Mouse (Mus musculus) layer of hippocampus, adult 2 months (tissue): ENCODE measurements around the gene Krt2. TPM values are rescaled to one million over a fixed set of nuclear protein-coding genes. Genes with fewer than 3 reads are reported as not detected.
A peak's percentile ranks its signal among the peaks of the same experiment; 100 is the strongest.

ENCODE experiments used
- DNase-seq, 2 experiments: peaks; one replicate each; pipeline ENCODE4 v3.0.0; 2022; ENCODE audit warnings: low spot score in 2 of 2
- H3K27ac ChIP-seq: fragments of 200-600 bp; 2 replicates; pipeline ENCODE4 v1.8.1; 2022
- H3K4me3 ChIP-seq: fragments of 200-600 bp; 2 replicates; pipeline ENCODE4 v1.8.1; 2022; ENCODE audit warnings: mild to moderate bottlenecking
- CTCF ChIP-seq: fragments of 200-600 bp; conservative IDR thresholded peaks from 2 replicates; pipeline ENCODE4 v1.8.1; 2022; ENCODE audit warnings: antibody characterized with exemption, mild to moderate bottlenecking, moderate library complexity
- long read RNA-seq, 2 experiments: library from polyadenylated mRNA; stranded (forward); transcript quantifications; one replicate each; pipeline ENCODE4 v2.0.0; 2021; ENCODE audit warnings: borderline mapping rate in 2 of 2
- total RNA-seq, 2 experiments: library from RNA; stranded (reverse); gene quantifications; 2 replicates each; pipeline ENCODE4 v1.2.3; 2021

Gene Krt2
- 1 to 10 TPM; 7.0 to 8.0 TPM for total RNA-seq
- long read RNA-seq, experiment 1, transcript Krt2-201 (9 exons, 2,613 nt): major isoform, 9 of 10 reads
- long read RNA-seq, experiment 1, partial matches to known transcripts: 0 of 10 reads
- long read RNA-seq, experiment 1, other reads (novel, unspliced or antisense): 1 of 10 reads
- long read RNA-seq, experiment 2, transcript Krt2-201 (9 exons, 2,613 nt): major isoform, 8 of 9 reads
- long read RNA-seq, experiment 2, partial matches to known transcripts: 1 of 9 reads
- long read RNA-seq, experiment 2, other reads (novel, unspliced or antisense): 0 of 9 reads

GRCm38 (mm10) chr15:101817875-101818274, at the start of gene Krt2:
Gene Krt2, minus strand, starts transcription at chr15:101818169.
- H3K27ac ChIP-seq: peak within 1 kb of the TSS; percentile 76
- DNase-seq: no peak
- TF ChIP-seq CTCF: no peak
- peak within 1 kb of the TSS; percentile 36 for H3K4me3 ChIP-seq

GRCm38 (mm10) chr15:101866754-101867153, 48.8 kb upstream of the Krt2 start:
- no peak for TF ChIP-seq CTCF
- Histone ChIP-seq H3K4me3 (0 out of 2 replicates have a peak overlapping the region, but pooled peaks have one; percentile 9), H3K27ac (peak overlapping the region; percentile 75; the same call in 1 of the 2 replicates)
- DNase-seq: peak; percentile 38 to 73

- DNase-seq: no peak
- Histone ChIP-seq H3K27ac (peak overlapping the region; percentile 73; the same call in 1 of the 2 replicates), H3K4me3 (no peak overlapping the region)
- TF ChIP-seq CTCF: peak; percentile 43
Measured at GRCm38 (mm10) chr15:101860421-101861130, 42.6 kb upstream of the Krt2 start.

GRCm38 (mm10) chr15:101859735-101860170, 41.8 kb upstream of the Krt2 start:
- TF ChIP-seq CTCF: no peak
- peak in 1 of 2 experiments; percentile 46 for DNase-seq
- peak overlapping the region; percentile 73 for H3K27ac ChIP-seq
- H3K4me3 ChIP-seq: peak overlapping the region; percentile 52

GRCm38 (mm10) chr15:101858673-101859425, 40.9 kb upstream of the Krt2 start:
- no peak overlapping the region for H3K27ac ChIP-seq
- no peak for DNase-seq
- H3K4me3 ChIP-seq: no peak overlapping the region
- TF ChIP-seq CTCF: no peak

- no peak for TF ChIP-seq CTCF
- Histone ChIP-seq H3K27ac (no peak overlapping the region), H3K4me3 (no peak overlapping the region)
- DNase-seq: no peak
Measured at GRCm38 (mm10) chr15:101856696-101857095, 38.7 kb upstream of the Krt2 start.

- no peak for DNase-seq
- H3K27ac ChIP-seq: no peak overlapping the region
- no peak overlapping the region for H3K4me3 ChIP-seq
- TF ChIP-seq CTCF: no peak
Measured at GRCm38 (mm10) chr15:101855732-101856131, 37.8 kb upstream of the Krt2 start.

GRCm38 (mm10) chr15:101854294-101854693, 36.3 kb upstream of the Krt2 start:
- H3K27ac ChIP-seq: peak overlapping the region; percentile 39; the same call in 1 of the 2 replicates
- no peak for DNase-seq
- no peak for TF ChIP-seq CTCF
- H3K4me3 ChIP-seq: no peak overlapping the region

- Histone ChIP-seq H3K4me3 (no peak overlapping the region), H3K27ac (no peak overlapping the region)
- no peak for TF ChIP-seq CTCF
- DNase-seq: no peak
Measured at GRCm38 (mm10) chr15:101852571-101852970, 34.6 kb upstream of the Krt2 start.

- no peak for TF ChIP-seq CTCF
- no peak within 1 kb of the TSS for H3K27ac ChIP-seq
- no peak for DNase-seq
- no peak within 1 kb of the TSS for H3K4me3 ChIP-seq
Measured at GRCm38 (mm10) chr15:101850694-101851093, 32.7 kb upstream of the Krt2 start, which contains the start of gene Krt1. Gene Krt1, minus strand, starts transcription at chr15:101850794.

GRCm38 (mm10) chr15:101845971-101846403, 28.0 kb upstream of the Krt2 start:
- H3K27ac ChIP-seq: peak overlapping the region; percentile 88
- no peak for TF ChIP-seq CTCF
- peak; percentile 44 to 62 for DNase-seq
- peak overlapping the region; percentile 56 for H3K4me3 ChIP-seq

GRCm38 (mm10) chr15:101843192-101843591, 25.2 kb upstream of the Krt2 start:
- TF ChIP-seq CTCF: no peak
- no peak overlapping the region for H3K27ac ChIP-seq
- no peak for DNase-seq

More at GRCm38 (mm10) chr15:101843192-101843591, 25.2 kb upstream of the Krt2 start:
- H3K4me3 ChIP-seq: no peak overlapping the region
